Mouse (Mus musculus) erythroblast, embryonic 14.5 days (primary cell): ENCODE data around the gene Irf2.

Experiments
- GATA1 ChIP-seq: IDR thresholded peaks from 2 replicates; pipeline ENCODE4 v1.6.1; 2012; ENCODE audit warnings: low read length, inconsistent platforms, mixed read lengths
- TAL1 ChIP-seq: IDR thresholded peaks from 3 replicates; pipeline ENCODE4 v1.6.1; 2012; ENCODE audit warnings: low read length, inconsistent platforms, mixed read lengths

- TF ChIP-seq GATA1 (no peak), TAL1 (no peak)
Measured at GRCm38 (mm10) chr8:46740513-46741280, 1.2 kb downstream of the Irf2 start.
